Mouse (Mus musculus): ENCODE measurements around the gene Prcd.

DNA sequence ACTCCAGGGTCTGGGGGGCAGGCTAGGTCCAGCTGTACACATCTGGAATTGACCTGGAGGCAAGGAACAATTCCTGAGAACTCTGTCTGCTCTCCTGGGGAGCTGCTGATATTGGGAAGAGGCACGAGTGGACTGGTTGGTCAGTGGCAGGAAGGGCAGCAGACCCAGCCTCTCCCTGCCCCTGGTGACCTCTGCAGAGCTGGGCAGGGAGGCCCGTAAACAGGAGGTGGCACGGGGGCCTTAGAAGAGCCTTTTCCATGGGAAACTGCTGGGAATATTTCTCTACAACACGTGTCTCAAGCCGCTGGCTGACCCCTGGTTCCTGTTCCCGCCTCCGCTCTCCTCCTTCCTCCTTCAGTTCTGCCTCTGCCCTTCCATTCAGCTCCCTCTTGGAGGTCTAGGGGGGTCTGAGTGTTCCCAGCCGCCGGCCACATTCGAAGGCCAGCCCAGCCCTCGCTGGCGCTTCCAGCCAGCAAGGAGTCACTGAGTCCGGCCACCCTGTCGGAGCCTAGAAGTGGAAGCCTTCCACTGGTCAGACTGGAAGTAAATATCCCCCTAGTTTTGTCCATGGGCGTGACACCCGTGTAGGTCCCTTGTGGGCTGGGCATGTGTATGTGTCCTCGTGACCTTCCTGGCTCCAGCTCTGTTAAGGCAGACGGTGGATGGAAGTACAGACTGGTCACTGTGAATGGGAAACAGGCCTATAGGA, 5.0 kb upstream of the Prcd start:
- TF ChIP-seq POLR2A (IDR thresholded peaks at IDR 0.05; ENCODE audit: low read depth, low read length): no peak
- TF ChIP-seq CTCF (IDR thresholded peaks at IDR 0.05; ENCODE audit: borderline replicate concordance, insufficient read depth, low read length): no peak

Data from embryonic fibroblast, embryonic 13.5 days (primary cell).